Mouse (Mus musculus) liver, adult 2 months (tissue): ENCODE results near the gene Klk1b5. TPM values are rescaled to one million over a fixed set of nuclear protein-coding genes. Genes with fewer than 3 reads are reported as not detected.

Experiments used
- DNase-seq: peaks from one replicate; pipeline ENCODE4 v3.0.0-alpha.2; 2011; ENCODE audit warnings: low read depth, low spot score; ENCODE audit errors: extremely low read depth
- H3K27ac ChIP-seq: fragments of 200-500 bp; replicated peaks from 2 replicates; pipeline ENCODE4 v1.5.1; 2012; ENCODE audit warnings: low read depth, mild to moderate bottlenecking, control low read depth, inconsistent platforms, low read length; ENCODE audit not compliant: insufficient read depth
- H3K27me3 ChIP-seq: fragments of 200-500 bp; 2 replicates; pipeline ENCODE4 v1.6.1; 2012; ENCODE audit warnings: mild to moderate bottlenecking, moderate library complexity, low read length, inconsistent platforms; ENCODE audit not compliant: control insufficient read depth, insufficient read depth
- H3K36me3 ChIP-seq: fragments of 200-500 bp; 2 replicates; pipeline ENCODE4 v1.6.1; 2012; ENCODE audit warnings: low read length, inconsistent platforms; ENCODE audit not compliant: control insufficient read depth, insufficient read depth
- H3K4me1 ChIP-seq: fragments of 200-500 bp; 2 replicates; pipeline ENCODE4 v1.6.1; 2011; ENCODE audit warnings: low read length; ENCODE audit not compliant: control insufficient read depth, insufficient read depth
- H3K4me3 ChIP-seq: fragments of 200-500 bp; 2 replicates; pipeline ENCODE4 v1.5.1; 2011; ENCODE audit warnings: low read depth, mild to moderate bottlenecking, control low read depth, low read length, moderate library complexity; ENCODE audit not compliant: insufficient read depth
- H3K79me2 ChIP-seq: fragments of 200-500 bp; 2 replicates; pipeline ENCODE4 v1.6.1; 2012; ENCODE audit warnings: inconsistent platforms, mild to moderate bottlenecking, low read length, moderate library complexity; ENCODE audit not compliant: control insufficient read depth, insufficient read depth
- H3K9ac ChIP-seq: fragments of 200-500 bp; 2 replicates; pipeline ENCODE4 v1.6.1; 2012; ENCODE audit warnings: low read depth, mild to moderate bottlenecking, control low read depth, inconsistent platforms, low read length
- CTCF ChIP-seq: fragments of 200-500 bp; IDR thresholded peaks from 2 replicates; pipeline ENCODE4 v1.5.1; 2011; ENCODE audit warnings: low read depth, low read length, control low read depth
- POLR2A ChIP-seq: fragments of 200-500 bp; IDR thresholded peaks from 2 replicates; pipeline ENCODE4 v1.6.1; 2011; ENCODE audit warnings: low read length, control low read depth; ENCODE audit not compliant: insufficient read depth; ENCODE audit errors: extremely low read depth
- WGBS: fragments of 180-500 bp; shearing (Covaris S2); methylation state at CpG from one replicate; pipeline ENCODE4 v1.1.7; 2018; 5-methylcytosine and 5-hydroxymethylcytosine counted together
- polyA plus RNA-seq: library from polyadenylated mRNA; depleted of rRNA; stranded (reverse); fragments of >200 nt; gene quantifications from 2 replicates; pipeline ENCODE4 v1.2.3, GENCODE M21; 2012
- total RNA-seq: library from RNA; depleted of rRNA; stranded (reverse); fragments of >200 nt; gene quantifications from 2 replicates; pipeline ENCODE4 v1.2.3, GENCODE M21; 2014

The Klk1b5 gene
- total and polyA plus RNA-seq, 2 experiments: 0.28 TPM; not detected in 1

GRCm38 (mm10) chr7:44240712-44241111 is 25.0 kb downstream of the Klk1b5 start:
- H3K4me3 ChIP-seq: no peak overlapping the region
- no peaks in the 10 kb centered on the region for H3K36me3 ChIP-seq
- no peaks in the 10 kb centered on the region for H3K27me3 ChIP-seq
- no peaks in the 10 kb centered on the region for H3K79me2 ChIP-seq
- peaks cover 7% of the 10 kb centered on the region for H3K4me1 ChIP-seq
- H3K27ac ChIP-seq: no peak overlapping the region
- peak; percentile 77 for DNase-seq
- H3K9ac ChIP-seq: no peak overlapping the region
- WGBS: 18% methylated on average over 1 of the region's 1 CpGs
- no peak for TF ChIP-seq CTCF
- TF ChIP-seq POLR2A: no peak

GRCm38 (mm10) chr7:44241163-44241562 is 25.4 kb downstream of the Klk1b5 start:
- Histone ChIP-seq H3K4me1 (peaks cover 7% of the 10 kb centered on the region), H3K9ac (no peak overlapping the region), H3K4me3 (no peak overlapping the region), H3K36me3 (no peaks in the 10 kb centered on the region), H3K27ac (no peak overlapping the region), H3K79me2 (no peaks in the 10 kb centered on the region), H3K27me3 (no peaks in the 10 kb centered on the region)
- 75% methylated on average over 2 of the region's 2 CpGs for WGBS
- no peak for DNase-seq
- TF ChIP-seq CTCF: peak; percentile 26; the same call in 1 of the 2 replicates
- no peak for TF ChIP-seq POLR2A

GRCm38 (mm10) chr7:44244080-44244479 is 28.3 kb downstream of the Klk1b5 start:
- WGBS: 61% methylated on average over 1 of the region's 1 CpGs
- no peaks in the 10 kb centered on the region for H3K79me2 ChIP-seq

DNA sequence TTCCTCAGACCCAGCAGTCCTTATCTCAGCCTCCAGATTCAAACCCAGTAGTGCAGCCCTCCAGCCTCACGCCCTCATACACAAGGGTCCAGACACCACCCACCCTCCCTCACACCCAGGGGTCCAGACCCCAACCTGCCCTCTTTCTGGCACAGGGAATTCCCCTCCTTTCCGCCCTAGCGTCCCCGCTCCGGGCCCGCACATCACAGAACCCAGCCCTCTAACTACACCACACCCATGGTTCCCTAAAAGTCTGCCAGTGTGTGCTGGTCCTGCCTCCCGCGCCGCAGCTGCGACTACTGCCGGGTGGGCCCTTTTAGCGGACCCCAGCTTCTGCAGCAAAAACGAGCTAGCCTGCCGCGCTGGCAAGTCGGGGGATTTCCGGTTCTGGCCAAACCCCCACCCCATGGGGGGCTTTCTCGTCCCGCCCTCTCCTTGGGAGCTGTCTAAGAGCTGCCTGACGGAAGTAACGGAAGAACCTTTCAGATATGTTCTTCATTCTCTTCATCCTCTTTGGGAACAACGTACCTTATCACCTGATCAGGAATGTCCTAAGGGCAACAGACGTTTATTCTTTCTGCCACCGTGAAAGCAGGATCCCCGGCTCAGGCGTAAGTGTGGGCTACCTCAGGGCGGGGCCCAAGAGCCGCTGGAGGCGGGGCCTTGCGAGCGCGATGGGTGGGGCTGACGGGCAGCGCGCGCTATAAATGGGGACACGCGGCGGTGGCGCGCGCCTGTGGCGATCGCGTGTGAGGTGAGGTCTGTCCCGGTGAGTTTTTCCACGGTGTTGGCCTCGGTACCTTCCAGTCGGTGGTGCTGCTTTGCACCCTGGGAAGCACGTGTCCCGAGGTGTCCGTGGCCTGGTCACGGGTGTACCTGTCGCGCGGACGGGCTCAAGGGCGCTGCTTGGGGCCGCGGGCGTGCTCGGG is 30.6 kb downstream of the Klk1b5 start, which contains the start of the genes 1700028J19Rik and 2410002F23Rik:
Gene 1700028J19Rik, minus strand, starts transcription at position 641 of the 929 bp plus-strand sequence.
Gene 2410002F23Rik, plus strand, starts transcription at position 668 of the 929 bp plus-strand sequence.
- Histone ChIP-seq H3K36me3 (peaks cover 6% of the 10 kb centered on the region), H3K27me3 (no peaks in the 10 kb centered on the region), H3K4me1 (peaks cover 5% of the 10 kb centered on the region), H3K79me2 (no peaks in the 10 kb centered on the region), H3K9ac (peak within 1 kb of the TSS; percentile 76), H3K27ac (peak within 1 kb of the TSS; percentile 86), H3K4me3 (peak within 1 kb of the TSS; percentile 98)
- TF ChIP-seq POLR2A (peak; percentile 98), CTCF (no peak)
- under 1% methylated on average over 62 of the region's 62 CpGs for WGBS
- DNase-seq: peak; percentile 71

More at GRCm38 (mm10) chr7:44244080-44244479, 28.3 kb downstream of the Klk1b5 start:
- no peak for DNase-seq
- Histone ChIP-seq H3K4me3 (no peak overlapping the region), H3K9ac (no peak overlapping the region), H3K36me3 (peaks cover 4% of the 10 kb centered on the region), H3K4me1 (peaks cover 8% of the 10 kb centered on the region), H3K27me3 (no peaks in the 10 kb centered on the region), H3K27ac (no peak overlapping the region)
- TF ChIP-seq CTCF: no peak
- no peak for TF ChIP-seq POLR2A

DNA sequence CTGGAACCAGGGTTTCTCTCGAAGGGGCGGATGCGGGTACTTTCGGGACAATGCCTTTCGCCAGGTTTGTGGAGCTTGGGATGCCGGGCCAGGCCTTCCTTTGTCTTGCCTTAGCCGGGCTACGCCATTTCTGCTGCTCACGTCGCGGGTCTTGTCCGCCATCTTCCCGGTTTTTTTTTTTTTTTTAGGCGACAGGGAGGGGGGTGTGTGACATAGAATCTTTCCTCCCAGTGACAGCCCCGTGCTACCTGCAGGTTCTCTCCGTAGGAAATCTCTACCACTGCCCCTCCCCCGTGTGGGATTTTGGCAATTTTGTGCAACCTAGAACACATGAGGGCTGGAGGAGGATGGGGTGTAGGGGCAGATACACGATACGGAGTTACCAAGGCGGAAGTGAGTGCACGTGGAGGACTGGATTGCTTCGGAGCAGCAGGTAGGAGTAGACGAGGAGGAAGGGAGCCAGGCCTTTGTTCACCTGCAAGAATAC is 31.3 kb downstream of the Klk1b5 start:
- Histone ChIP-seq H3K27ac (peak overlapping the region; percentile 33), H3K4me3 (peak overlapping the region; percentile 98), H3K27me3 (no peaks in the 10 kb centered on the region), H3K79me2 (no peaks in the 10 kb centered on the region), H3K36me3 (peaks cover 6% of the 10 kb centered on the region), H3K4me1 (peaks cover 5% of the 10 kb centered on the region), H3K9ac (peak overlapping the region; percentile 76)
- peak; percentile 17 for DNase-seq
- TF ChIP-seq POLR2A (no peak), CTCF (no peak)
- under 1% methylated on average over 23 of the region's 23 CpGs for WGBS
